Mouse (Mus musculus) mesoderm, embryonic 11.5 days (tissue): ENCODE data around the gene Akap13.

Source experiments
- DNase-seq: peaks from one replicate; pipeline ENCODE4 v3.0.0-alpha.2; 2012; ENCODE audit warnings: low read depth, low spot score

The Akap13 gene

DNA sequence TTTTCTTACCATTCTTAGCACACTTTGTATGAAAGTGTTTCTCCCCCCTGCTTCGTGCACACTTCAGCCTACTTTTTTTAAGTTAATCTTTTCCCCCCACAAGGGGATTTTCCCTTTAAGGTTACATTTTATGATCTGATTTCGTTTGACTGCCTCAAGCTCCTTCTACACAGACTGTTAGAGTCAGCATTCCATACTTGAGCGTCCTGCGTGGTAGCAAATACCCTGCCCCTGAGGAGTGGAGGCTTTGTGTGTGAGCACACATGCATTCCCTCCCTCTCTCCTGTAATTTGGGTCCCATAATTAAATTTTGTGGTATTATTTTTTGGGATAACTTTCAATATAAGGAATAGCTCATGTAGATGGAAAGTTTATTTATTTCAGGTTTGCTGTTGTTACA lies 103.8 kb downstream of the Akap13 start:
- no peak for DNase-seq

- DNase-seq = no peak
These were observed 104.6 kb downstream of the Akap13 start for GRCm38 (mm10) chr7:75559915-75560314.

DNA sequence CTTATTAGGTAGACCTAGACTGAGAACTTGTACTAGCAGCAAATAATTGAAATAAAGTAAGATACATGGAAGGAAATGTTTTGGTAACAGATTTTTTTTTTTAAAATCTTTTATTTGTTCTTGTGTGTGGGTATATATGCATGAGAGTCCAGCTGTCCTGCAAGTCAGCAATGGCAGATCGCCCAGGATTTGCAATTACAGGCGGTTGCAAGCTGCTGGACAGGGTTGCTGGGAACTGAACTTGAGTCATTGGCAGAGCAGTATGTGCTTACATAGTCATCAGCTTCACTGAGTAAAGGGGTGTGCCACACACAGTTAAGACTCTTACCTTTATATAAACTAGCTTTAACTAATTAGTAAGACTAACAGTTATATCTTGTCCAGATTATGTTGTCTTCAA lies 105.2 kb downstream of the Akap13 start:
- DNase-seq = no peak

DNA sequence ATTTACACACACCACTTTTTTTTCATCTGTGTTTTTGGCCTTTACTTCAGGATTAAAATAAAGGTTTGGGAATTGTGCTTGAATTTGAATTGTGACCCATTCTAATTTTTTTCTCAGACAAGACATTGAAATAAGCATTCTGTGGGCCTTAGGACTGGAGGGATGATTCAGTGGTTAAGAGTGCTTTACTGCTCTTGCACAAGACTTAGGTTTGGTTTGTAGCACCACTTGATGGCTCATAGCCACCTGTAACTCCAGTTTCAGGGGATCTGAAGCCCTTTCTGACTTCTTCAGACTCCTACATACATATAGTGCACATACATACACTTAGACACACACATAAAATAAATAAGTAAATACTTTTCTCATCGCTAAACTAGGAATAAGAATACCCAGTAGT lies 105.8 kb downstream of the Akap13 start:
- no peak for DNase-seq

DNA sequence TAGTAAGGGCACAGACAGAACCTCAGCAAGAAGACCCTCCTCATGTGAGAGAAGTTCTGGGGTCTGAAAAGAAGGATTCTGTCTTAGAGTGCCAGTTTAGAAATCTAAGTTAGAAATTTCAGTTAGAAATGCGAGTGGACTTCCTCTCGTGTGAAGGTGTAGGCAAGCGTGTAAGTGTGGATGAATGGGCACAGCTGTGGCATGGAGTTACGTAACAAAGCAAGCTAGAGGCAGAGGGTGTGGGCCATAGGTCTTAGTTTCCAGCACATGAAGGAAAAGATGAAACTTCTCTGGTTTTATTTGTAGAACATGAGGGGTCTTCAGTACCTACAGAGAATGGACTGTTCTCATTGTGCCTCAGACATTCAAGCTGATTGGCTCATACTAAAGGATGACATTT lies 112.9 kb downstream of the Akap13 start:
- DNase-seq = no peak

GRCm38 (mm10) chr7:75568883-75569282 lies 113.5 kb downstream of the Akap13 start:
- no peak for DNase-seq

DNA sequence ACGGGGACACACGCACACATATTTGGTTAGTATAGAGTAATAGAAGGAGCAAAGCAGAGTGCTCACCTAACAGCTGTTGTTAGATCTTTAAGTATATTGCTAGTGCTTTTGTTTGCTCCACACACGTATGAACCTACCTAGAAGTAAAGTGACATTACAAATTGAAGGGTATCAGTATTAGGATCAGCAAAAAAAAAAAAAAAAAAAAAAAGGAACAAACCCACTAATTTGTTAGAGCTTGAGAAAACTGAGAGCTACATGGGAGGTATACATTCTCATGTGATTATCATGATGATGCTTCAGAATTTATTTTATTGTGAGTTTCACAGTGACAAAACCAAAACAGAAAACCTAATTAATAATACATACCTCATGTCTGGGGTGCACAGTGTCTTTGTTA lies 114.9 kb downstream of the Akap13 start:
- no peak for DNase-seq

- DNase-seq = no peak
These were observed 115.7 kb downstream of the Akap13 start for GRCm38 (mm10) chr7:75571078-75571477.

DNA sequence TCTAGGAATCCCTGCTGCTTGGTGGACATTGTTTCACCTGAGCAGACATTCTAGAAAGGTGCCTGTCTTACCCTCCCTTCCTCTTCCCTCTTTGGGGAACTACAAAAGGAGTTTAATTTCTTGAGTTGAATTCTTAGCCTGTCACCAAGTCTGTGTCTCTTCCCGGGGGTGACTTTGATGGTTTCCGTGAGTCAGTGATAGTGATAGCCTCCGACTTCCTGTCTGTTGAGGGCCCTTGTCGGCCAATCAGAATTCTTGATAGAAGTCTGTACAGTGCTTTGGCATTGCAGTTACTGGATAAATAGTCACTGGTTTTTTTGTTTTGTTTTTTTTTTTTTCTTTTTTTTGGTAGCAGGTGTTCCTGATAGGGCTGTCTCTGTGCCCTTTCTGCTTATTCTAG lies 116.8 kb downstream of the Akap13 start:
- no peak for DNase-seq

DNA sequence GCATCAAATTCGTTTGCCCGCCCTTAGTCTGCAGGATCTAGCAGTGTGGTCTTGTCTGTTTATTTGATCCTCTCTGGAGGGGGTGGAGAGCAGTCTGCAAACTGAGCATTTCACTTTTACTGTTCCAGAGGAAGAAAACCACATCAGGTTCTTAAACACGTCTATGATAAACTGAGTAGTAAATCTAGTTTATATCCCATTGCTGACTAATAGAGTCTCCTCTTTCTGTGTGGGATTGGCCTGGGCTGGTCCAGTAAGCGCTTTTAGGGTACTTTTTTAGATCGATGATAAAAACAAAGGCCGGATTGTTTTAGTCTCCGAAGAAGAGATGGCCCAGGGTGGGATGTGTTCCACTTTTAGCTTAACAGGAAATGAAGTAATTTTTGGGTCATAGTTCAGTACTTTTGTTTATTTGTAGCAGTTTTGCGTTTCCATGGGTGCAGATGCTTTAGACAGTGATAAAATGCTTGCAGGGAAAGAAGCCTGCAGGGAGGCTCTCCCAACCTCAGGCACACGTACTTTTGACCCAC lies 119.9 kb downstream of the Akap13 start:
- peak; percentile 75 for DNase-seq

DNA sequence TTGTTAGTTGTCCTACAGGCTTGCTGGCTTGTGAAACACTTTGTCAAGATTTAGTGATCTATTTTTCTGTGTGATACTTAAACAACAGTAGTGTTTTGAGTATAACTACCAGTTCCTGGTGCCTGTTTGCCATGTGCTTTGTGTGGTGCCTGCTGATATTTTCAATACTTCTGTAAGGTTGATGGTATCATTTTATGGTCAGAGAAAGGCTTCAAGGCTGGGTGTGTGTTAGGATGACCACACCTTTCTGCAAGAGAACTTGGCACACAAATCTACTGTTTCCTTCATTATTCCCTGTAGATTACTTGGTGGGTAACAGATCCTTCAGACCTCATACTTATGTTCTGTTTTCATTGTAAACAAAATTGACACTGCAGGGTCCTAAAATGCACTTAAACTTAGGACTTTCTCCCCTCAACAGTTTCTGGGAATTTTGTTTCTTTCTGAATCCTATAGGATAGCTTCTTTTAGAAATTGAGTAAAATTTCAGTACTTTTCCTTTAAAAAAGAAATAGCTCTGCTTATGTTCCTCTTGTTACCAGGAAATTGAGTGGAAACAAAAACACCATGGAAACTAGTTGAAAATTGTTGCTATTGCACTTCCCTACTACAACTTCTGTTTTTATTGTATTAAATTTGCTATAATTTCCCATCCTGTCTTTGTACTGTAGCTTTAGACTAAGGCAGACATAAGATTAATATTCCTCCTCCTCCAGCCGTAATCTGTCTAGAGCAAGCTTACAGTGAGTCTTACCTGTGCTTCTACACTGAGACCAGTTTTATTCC lies 120.7 kb downstream of the Akap13 start:
- no peak for DNase-seq

DNA sequence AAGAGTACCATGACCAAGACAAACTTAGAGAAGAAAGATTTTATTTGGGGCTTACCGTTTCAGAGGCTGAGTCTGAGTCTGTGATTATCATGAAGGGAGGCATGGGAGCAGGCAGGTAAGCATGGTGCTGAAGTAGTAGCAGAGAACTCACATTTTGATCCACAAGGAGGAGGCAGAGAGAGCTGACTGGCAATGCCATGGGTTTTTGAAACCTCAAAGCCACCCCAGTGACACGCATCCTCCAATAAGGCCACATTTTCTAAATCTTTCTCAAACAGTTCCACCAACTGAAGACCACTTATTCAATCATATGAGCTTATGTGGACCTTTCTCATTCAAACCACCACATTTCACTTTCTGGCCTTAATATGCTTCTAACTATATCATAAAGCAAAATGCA lies 121.5 kb downstream of the Akap13 start:
- DNase-seq = no peak

- no peak for DNase-seq
These were observed 122.0 kb downstream of the Akap13 start for GRCm38 (mm10) chr7:75577353-75577752.

- DNase-seq = no peak
These were observed 123.3 kb downstream of the Akap13 start for GRCm38 (mm10) chr7:75578647-75579046.

- DNase-seq = no peak
These were observed 126.8 kb downstream of the Akap13 start for GRCm38 (mm10) chr7:75582091-75582490.

DNA sequence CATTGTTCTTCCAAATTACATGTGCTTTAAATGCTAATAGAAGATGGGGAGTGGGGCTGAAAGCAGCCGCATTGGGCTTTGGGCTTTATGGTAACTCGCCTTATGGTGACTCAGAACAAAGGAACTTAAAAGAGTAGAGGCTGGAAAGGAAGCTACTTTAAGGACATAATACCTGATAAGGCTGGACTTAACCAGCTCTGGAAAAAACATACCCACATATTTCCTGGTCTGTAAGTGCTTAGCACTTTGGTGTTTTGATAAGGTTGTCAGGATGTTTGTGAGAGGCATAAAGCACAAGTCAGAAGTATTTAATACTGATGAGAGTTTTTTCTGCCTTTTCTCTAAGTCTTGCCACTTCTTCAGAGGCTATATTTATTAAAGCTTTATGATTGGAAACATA lies 128.8 kb downstream of the Akap13 start:
- DNase-seq = no peak

GRCm38 (mm10) chr7:75585409-75585808 lies 130.1 kb downstream of the Akap13 start:
- DNase-seq = no peak

DNA sequence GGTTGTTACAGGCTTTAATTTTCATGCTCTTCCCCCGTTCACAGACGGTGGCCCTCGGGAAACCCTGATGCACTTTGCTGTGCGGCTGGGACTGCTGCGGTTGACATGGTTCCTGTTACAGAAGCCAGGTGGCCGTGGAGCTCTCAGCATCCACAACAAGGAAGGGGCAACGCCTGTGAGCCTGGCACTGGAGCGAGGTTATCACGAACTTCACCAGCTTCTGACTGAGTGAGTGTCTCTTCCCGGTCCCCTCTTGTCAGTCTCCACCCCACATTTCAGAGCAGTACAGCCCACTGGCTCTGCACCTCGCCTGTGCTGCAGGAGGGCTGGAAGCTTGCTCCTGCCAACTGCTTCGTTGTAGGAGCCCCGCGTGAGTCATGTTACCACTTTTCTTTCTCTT lies 130.8 kb downstream of the Akap13 start:
- no peak for DNase-seq

GRCm38 (mm10) chr7:75587727-75588126 lies 132.4 kb downstream of the Akap13 start:
- DNase-seq = no peak

DNA sequence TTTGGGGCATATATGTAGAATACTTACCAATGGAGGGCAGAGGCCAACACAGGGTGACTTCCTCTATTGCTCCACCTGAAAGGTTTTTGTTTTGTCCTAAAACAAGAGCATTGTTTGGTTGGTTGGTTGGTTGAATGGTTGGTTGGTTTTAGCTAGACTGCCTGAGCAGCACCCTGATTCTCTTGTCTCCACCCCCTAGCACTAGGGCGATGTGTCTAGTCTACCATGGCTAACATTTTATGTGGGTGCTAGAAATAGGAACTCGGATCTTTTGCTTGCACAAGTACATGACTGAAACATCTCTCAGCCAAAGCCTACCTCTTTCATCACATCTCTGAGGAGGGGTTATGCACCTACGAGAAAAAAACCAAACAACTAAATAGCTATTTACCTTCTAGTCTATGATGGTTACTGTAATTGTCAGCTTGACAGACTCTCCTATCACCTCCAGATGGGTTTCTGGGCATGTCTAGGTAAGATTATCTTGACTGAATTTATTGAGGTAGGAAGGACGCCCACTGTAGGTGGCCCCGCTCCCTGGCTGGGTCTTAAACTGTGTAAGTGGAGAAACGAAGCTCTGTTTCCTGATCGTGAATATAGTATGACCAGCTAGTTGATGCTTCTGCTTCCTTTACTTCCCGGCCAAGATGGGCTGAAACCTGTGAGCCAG lies 134.1 kb downstream of the Akap13 start:
- DNase-seq = no peak

GRCm38 (mm10) chr7:75591961-75592360 lies 136.6 kb downstream of the Akap13 start:
- DNase-seq = no peak

DNA sequence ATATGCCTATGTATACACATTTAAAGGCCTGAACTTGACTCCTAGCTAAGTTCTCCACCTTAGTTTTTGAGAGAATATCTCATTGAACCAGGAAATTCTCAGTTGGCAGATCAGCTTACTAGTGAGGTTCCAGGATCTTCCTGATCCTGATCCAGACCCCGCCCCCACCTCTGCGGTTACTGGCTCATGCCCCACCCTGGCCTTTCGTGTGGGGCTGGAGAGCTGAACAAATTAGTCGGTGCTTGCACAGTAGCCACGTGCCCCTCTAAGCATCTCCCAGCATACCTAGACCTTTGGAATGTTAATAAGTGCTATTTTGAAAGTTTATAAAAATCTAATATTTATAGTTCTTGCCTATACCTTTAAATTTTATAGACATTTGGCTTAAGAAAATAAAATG lies 139.5 kb downstream of the Akap13 start:
- DNase-seq = no peak

DNA sequence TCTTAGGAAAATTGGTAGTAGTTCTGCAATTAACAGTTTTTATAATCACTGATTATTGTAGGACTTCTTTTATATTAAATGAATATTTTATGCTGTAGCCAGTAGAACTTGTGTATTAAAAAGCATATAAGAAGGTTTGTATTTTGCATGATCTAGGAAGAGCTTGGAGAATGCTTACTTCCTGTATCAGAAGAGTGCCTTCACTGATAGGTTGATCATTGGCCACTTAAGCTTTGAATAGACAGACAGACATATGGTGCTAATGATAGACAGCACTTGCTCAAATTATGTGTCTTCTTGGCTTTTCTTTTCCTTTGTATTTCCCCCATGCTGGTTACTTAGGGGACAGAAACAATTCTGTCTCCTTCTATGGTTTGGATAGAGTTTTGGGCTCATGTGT lies 139.9 kb downstream of the Akap13 start:
- no peak for DNase-seq
